Mouse (Mus musculus) C2C12 (cell line): ENCODE results near the gene Actr6. TPM values are rescaled to one million over a fixed set of nuclear protein-coding genes. Genes with fewer than 3 reads are reported as not detected.
"Not testable (repeated sequence)": the region's sequence is repeated elsewhere in the genome, so short reads cannot be mapped to it uniquely, and the experiment has no call there.

Source experiments
- H3K27me3 ChIP-seq: one replicate; pipeline ENCODE4 v1.6.1; 2011; ENCODE audit not compliant: control insufficient read depth, insufficient read depth, insufficient read length
- H3K36me3 ChIP-seq: one replicate; pipeline ENCODE4 v1.6.1; 2011; ENCODE audit not compliant: control insufficient read depth, insufficient read depth
- H3K4me3 ChIP-seq: one replicate; pipeline ENCODE4 v1.5.1; 2011; ENCODE audit warnings: mild to moderate bottlenecking, control low read depth; ENCODE audit not compliant: poor library complexity, insufficient read depth, severe bottlenecking
- H3K79me2 ChIP-seq: one replicate; pipeline ENCODE4 v1.6.1; 2011; ENCODE audit not compliant: control insufficient read depth, insufficient read depth
- H3K79me3 ChIP-seq: one replicate; pipeline ENCODE4 v1.6.1; 2011; ENCODE audit warnings: low read depth, control low read depth
- H3ac ChIP-seq: one replicate; pipeline ENCODE3; 2011; ENCODE audit warnings: low read depth; ENCODE audit not compliant: control insufficient read depth, insufficient read length
- CEBPB ChIP-seq: IDR thresholded peaks from one replicate; pipeline ENCODE4 v1.6.1; 2011; ENCODE audit warnings: low read depth, mild to moderate bottlenecking, control low read depth, moderate library complexity
- CTCF ChIP-seq: IDR thresholded peaks from one replicate; pipeline ENCODE4 v1.5.1; 2011; ENCODE audit not compliant: control insufficient read depth, insufficient read depth, insufficient read length
- FOSL1 ChIP-seq: IDR thresholded peaks from one replicate; pipeline ENCODE4 v1.8.0; 2011; ENCODE audit warnings: mild to moderate bottlenecking, low read length; ENCODE audit not compliant: poor library complexity, insufficient read depth, severe bottlenecking
- MAX ChIP-seq: IDR thresholded peaks from one replicate; pipeline ENCODE4 v1.6.1; 2011; ENCODE audit warnings: mild to moderate bottlenecking, control low read depth
- MYOD1 ChIP-seq: IDR thresholded peaks from one replicate; pipeline ENCODE4 v1.6.1; 2011; ENCODE audit warnings: low read depth; ENCODE audit not compliant: control insufficient read depth, insufficient read length
- MYOG ChIP-seq: IDR thresholded peaks from one replicate; pipeline ENCODE4 v1.6.1; 2011; ENCODE audit not compliant: control insufficient read depth, insufficient read length; ENCODE audit errors: extremely low read depth
- USF1 ChIP-seq: IDR thresholded peaks from one replicate; pipeline ENCODE4 v1.6.1; 2011; ENCODE audit warnings: low read depth, mild to moderate bottlenecking, control low read depth, moderate library complexity
- polyA plus RNA-seq: library from polyadenylated mRNA; unstranded; fragments of >200 nt; fragmentation: generic; extraction: Trizol; gene quantifications from one replicate; pipeline ENCODE4 v1.2.1, GENCODE M21; 2012; ENCODE audit warnings: missing spikeins

The Actr6 gene
- polyA plus RNA-seq, 1 experiment: 4.2 TPM

DNA sequence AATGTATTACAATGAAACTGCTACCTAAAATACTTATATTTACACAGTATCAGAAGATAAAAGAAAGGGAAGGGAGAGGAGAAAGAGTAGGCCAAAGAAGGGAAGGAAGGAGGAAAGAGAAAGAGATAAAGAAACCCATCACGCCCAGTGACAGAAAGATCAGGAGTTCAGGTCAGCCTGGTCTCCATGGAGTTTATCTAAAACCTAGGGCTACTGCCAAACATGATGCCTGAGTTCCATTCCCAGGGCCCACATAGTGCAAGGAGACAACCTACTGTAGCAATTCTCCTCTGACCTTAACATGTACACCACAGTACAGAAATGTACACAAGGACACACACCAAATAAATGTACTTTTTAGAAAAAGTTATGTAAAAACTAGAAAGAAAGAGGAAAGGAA lies 49.9 kb downstream of the Actr6 start:
- H3K27me3 ChIP-seq: no peaks in the 10 kb centered on the region
- TF ChIP-seq USF1: no peak
- no peak overlapping the region for H3ac ChIP-seq
- H3K79me3 ChIP-seq: peaks cover 58% of the 10 kb centered on the region
- H3K36me3 ChIP-seq: peaks cover 8% of the 10 kb centered on the region
- H3K79me2 ChIP-seq: peaks cover 88% of the 10 kb centered on the region
- H3K4me3 ChIP-seq: no peak overlapping the region

DNA sequence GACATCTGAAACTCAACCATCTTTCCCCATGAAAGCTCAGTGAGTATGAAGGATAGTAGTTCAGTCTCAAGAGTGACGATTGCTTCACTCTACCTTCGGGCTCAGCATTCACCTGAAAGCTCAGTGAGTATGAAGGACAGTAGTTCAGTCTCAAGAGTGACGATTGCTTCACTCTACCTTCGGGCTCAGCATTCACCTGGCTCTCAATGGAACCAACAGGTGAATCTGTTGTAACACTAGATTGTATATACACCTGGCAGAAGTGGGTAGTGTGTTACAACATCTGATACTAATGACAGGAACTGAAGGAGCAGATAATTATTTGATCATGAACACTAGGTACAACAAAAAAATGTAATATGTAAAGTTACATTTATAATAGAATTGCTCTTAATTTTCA lies 50.4 kb downstream of the Actr6 start:
- no peak for TF ChIP-seq CEBPB
- TF ChIP-seq CTCF: no peak
- no peak for TF ChIP-seq MAX
- no peak for TF ChIP-seq FOSL1
- no peak for TF ChIP-seq USF1
- no peak for TF ChIP-seq MYOG
- no peak for TF ChIP-seq MYOD1
- peaks cover 90% of the 10 kb centered on the region for H3K79me2 ChIP-seq
- H3K36me3 ChIP-seq: peaks cover 8% of the 10 kb centered on the region
- no peak overlapping the region for H3ac ChIP-seq
- no peak overlapping the region for H3K4me3 ChIP-seq
- no peaks in the 10 kb centered on the region for H3K27me3 ChIP-seq
- peaks cover 61% of the 10 kb centered on the region for H3K79me3 ChIP-seq

DNA sequence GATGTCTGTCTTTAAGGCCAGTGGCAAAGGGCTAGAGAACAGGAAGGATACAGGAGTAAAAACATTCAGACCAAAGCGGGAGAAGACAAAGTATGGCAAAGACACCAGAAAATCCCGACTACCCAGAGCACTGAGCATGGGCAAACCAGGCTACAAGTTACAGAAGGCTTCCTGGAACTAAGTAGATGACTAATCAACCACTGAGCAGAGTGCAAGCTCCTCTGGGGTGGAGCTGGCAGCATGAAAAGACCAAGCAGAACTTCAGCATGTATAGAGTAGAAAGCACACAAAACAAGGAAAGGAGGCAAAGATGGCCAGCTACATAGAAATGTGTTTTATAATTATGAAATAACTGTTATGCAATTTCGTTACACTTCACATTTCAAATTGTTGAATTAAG lies 51.6 kb downstream of the Actr6 start:
- Histone ChIP-seq H3K36me3 (peaks cover 8% of the 10 kb centered on the region), H3K79me2 (peaks cover 83% of the 10 kb centered on the region), H3K79me3 (peaks cover 60% of the 10 kb centered on the region), H3K4me3 (no peak overlapping the region), H3ac (no peak overlapping the region), H3K27me3 (no peaks in the 10 kb centered on the region)
- TF ChIP-seq CEBPB: no peak

DNA sequence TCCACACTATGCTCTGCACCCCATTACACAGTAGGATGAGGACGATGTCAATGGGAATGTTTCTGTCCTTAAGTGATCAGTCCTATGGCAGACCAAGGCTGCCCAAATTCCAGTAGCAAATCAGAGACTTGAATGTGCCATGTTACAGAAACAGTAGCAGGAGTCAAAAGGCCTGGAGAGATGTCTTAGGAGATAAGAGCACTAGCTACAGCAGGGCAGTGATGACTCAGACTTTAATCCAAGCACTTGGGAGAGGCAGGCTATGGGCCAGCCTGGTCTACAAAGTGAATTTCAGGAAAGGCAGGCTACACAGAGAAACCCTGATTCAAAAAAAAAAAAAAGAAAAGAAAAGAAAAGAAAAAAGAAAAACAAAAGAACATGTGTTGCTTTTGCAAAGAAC lies 52.6 kb downstream of the Actr6 start:
- Histone ChIP-seq H3K27me3 (no peaks in the 10 kb centered on the region), H3ac (no peak overlapping the region), H3K79me3 (peaks cover 49% of the 10 kb centered on the region), H3K36me3 (peaks cover 14% of the 10 kb centered on the region), H3K4me3 (no peak overlapping the region), H3K79me2 (peaks cover 79% of the 10 kb centered on the region)
- TF ChIP-seq USF1 (no peak), CTCF (no peak), CEBPB (no peak), FOSL1 (no peak), MAX (no peak), MYOD1 (no peak), MYOG (no peak)

DNA sequence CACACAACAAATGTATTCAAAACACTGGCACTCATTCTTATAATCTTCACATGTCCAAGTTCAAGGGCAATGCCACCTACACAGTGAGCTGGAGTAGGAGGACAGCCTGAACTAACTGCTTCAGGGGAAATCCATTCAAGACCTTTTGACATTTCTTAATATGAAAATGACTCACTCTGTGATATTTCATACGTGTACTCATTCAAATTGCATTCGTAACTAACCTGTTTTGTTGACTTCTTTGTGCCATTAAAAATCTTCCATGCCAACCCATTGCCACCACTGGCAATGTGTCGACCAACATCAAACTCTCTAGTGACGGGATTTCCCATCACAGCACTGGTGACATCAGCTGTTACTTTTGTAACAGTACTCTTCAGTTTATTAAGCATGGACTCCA lies 54.0 kb downstream of the Actr6 start:
- Histone ChIP-seq H3K36me3 (peaks cover 14% of the 10 kb centered on the region), H3K4me3 (no peak overlapping the region), H3K79me3 (peaks cover 40% of the 10 kb centered on the region), H3K79me2 (peaks cover 74% of the 10 kb centered on the region), H3ac (no peak overlapping the region), H3K27me3 (no peaks in the 10 kb centered on the region)
- TF ChIP-seq FOSL1: no peak
- TF ChIP-seq USF1: no peak
- TF ChIP-seq CEBPB: no peak
- no peak for TF ChIP-seq MYOD1
- no peak for TF ChIP-seq CTCF
- TF ChIP-seq MAX: no peak
- no peak for TF ChIP-seq MYOG

DNA sequence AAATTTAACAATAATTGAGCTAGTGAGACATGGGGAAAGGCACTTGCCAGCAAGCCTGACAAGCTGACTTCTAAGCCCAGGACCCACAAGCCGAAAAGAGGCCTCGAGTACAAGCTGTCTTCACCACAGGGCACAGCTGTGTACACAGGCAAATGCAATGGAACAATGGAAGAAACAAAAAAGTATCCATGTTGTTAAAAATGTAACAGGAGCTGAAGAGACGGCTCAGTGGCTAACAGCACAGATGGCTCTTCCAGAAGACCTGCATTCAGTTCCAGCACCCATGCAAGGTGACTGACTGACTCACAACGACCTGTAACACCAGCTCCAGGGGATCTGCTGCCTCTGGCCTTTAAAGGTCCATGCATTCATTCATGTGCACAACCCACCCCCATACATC lies 55.5 kb downstream of the Actr6 start:
- H3K4me3 ChIP-seq: no peak overlapping the region
- TF ChIP-seq CEBPB (no peak), MYOG (no peak), MYOD1 (no peak)
- peaks cover 62% of the 10 kb centered on the region for H3K79me2 ChIP-seq
- H3K27me3 ChIP-seq: no peaks in the 10 kb centered on the region
- peaks cover 30% of the 10 kb centered on the region for H3K79me3 ChIP-seq
- peaks cover 14% of the 10 kb centered on the region for H3K36me3 ChIP-seq
- H3ac ChIP-seq: no peak overlapping the region

DNA sequence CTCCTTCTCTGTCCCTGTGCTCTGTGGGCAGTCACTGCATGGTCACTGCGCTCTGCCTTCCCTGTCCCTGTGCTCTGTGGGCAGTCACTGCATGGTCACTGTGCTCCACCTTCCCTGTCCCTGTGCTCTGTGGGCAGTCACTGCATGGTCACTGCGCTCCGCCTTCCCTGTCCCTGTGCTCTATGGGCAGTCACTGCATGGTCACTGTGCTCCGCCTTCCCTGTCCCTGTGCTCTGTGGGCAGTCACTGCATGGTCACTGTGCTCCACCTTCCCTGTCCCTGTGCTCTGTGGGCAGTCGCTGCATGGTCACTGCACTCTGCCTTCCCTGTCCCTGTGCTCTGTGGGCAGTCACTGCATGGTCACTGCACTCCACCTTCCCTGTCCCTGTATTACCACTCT lies 61.7 kb downstream of the Actr6 start:
- H3K79me3 ChIP-seq: not testable (repeated sequence)
- peaks cover 29% of the 10 kb centered on the region for H3K79me2 ChIP-seq

More for the DNA sequence above, 61.7 kb downstream of the Actr6 start:
- peaks cover 25% of the 10 kb centered on the region for H3K36me3 ChIP-seq
- H3K27me3 ChIP-seq, H3K4me3 ChIP-seq, H3ac ChIP-seq: not testable (repeated sequence)
